Mouse (Mus musculus): ENCODE measurements around the gene Tcp10c.
"Not testable (repeated sequence)": the region's sequence is repeated elsewhere in the genome, so short reads cannot be mapped to it uniquely, and the experiment has no call there.

DNA sequence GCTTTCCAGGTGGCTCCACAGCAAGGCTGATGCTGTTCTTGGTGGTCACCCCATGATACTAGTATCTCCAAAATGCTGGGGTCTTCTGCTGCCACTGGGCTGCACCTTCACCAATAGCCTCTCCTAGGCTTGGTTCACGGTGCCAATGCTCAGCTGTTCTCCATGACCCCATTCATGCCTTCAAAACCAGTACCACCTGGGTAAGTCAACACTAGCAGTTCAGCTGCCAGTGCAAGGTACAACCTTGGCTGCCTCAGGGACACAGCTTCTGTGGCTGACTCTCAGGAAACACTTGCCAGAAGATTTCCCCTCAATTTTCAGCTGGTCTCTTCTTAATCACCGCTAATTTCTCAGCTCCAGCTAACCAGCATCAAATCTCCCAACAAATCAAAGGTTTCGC, 24.0 kb downstream of the Tcp10c start:
- not testable (repeated sequence) for TF ChIP-seq POLR2A (IDR thresholded peaks at IDR 0.05; ENCODE audit: borderline replicate concordance, extremely low read depth, low read depth, low read length); CTCF (IDR thresholded peaks at IDR 0.05; ENCODE audit: insufficient read depth, low read length)

Measured in lung, adult 2 months (tissue).